Mouse (Mus musculus) Patski (cell line): Measurements from ENCODE around the gene Gm3755. TPM values are rescaled to one million over a fixed set of nuclear protein-coding genes. Genes with fewer than 3 reads are reported as not detected.
"Not testable (repeated sequence)": the region's sequence is repeated elsewhere in the genome, so short reads cannot be mapped to it uniquely, and the experiment has no call there.

ENCODE experiments used
- ATAC-seq: fragments of 100-300 bp; one replicate; pipeline ENCODE4 v1.8.0; 2021
- CTCF ChIA-PET: fragments of 350-600 bp; sonication (Branson Sonifier 250); formaldehyde crosslinking; loops from one replicate; lab custom pipeline; 2022; ENCODE audit warnings: inconsistent platforms; lab: Charles Lee
- POLR2A ChIA-PET: fragments of 350-600 bp; sonication (Branson Sonifier 250); formaldehyde crosslinking; loops from one replicate; lab custom pipeline; 2022; ENCODE audit warnings: antibody characterized with exemption, inconsistent platforms; lab: Charles Lee
- DNase-seq: peaks from one replicate; pipeline ENCODE4 v3.0.0-alpha.2; 2011; ENCODE audit warnings: low read depth, low spot score
- H3K27me3 ChIP-seq: fragments of 371-371 bp; one replicate; pipeline ENCODE4 v1.5.1; 2021
- in situ Hi-C: fragments of 300-500 bp; cut with MboI; formaldehyde crosslinking; loops from 3 replicates; pipeline ENCODE4 v1.11.1; 2018; ENCODE audit warnings: low pct_unique_long_range_greater_than_20kb, mixed read lengths
- polyA plus RNA-seq: library from polyadenylated mRNA; unstranded; gene quantifications from one replicate; pipeline ENCODE4 v1.2.3, GENCODE M21; 2021

Gm3755 gene
- not detected for polyA plus RNA-seq

GRCm38 (mm10) chr14:7450817-7451216 lies at the start of gene Gm3755:
Gene Gm3755 (minus strand): TSS chr14:7450917.
- in situ Hi-C loops = not testable (repeated sequence)

DNA sequence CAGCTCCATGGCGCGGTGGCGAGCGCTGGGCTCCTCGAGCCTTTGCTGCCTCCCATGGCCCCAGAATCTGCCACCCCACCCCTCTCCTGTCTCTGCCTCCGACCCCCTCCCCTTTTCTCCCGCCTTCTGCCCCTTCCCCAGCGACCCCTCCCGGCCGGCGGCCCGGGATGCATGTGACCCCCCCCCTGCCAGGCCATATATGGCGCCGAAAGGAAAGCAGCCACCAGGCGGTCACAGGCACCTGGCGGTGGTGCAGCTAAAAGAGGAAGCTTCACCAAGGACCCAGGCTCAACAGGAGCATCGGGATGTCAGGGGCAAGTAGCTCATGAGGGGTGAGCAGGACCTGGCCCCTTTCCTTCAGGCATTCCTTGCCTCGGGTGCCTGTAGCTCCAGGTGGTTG lies 38.0 kb upstream of the Gm3755 start:
- in situ Hi-C loops, CTCF ChIA-PET, POLR2A ChIA-PET, DNase-seq, ATAC-seq, H3K27me3 ChIP-seq: not testable (repeated sequence)

More at GRCm38 (mm10) chr14:7450817-7451216, at the start of gene Gm3755:
- ATAC-seq, CTCF ChIA-PET, POLR2A ChIA-PET, H3K27me3 ChIP-seq, DNase-seq: not testable (repeated sequence)

DNA sequence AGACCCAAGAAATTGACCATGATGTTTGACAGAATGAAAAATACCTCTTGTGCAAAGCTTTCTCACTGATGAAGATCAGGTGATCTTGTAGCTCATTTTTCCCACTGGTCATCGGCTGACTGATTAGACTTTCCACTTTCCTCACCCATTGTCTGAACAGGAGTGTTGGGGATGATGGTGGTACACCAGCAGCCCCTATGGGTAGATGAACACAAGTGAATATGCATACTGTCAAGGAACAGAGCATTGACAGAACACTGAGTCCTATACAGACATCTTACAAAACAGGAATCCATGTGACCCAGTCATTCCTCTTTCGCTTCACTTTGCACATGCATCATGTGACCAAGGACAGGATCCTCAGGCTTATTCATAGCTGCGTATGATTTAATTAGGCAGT lies 32.9 kb upstream of the Gm3755 start, which contains the start of gene Gm3752:
Gm3752 (minus strand) TSS at position 101 of the 400 bp plus-strand sequence.
- in situ Hi-C loops, POLR2A ChIA-PET: not testable (repeated sequence)

DNA sequence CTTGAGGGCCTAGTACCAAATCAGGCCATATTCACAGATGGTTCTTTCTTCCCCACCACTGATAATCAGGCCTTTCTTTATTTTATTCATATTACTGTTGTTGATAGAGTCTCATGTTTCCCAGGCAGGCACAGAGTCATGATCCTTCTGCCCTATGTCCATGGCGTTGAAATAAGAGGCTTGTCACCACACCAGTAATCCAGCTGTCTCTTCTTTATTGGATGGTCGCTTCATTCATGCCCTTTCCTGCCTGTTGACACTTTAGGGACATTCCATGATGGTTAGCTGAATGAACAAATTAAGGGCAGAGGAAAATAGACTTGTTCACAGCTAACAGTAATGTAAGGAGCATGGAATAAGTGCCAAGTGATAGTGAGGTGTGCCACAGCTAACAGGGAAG lies 28.2 kb downstream of the Gm3755 start:
- POLR2A ChIA-PET, CTCF ChIA-PET, in situ Hi-C loops, DNase-seq, ATAC-seq, H3K27me3 ChIP-seq: not testable (repeated sequence)

More for the DNA sequence above, 32.9 kb upstream of the Gm3755 start, which contains the start of gene Gm3752:
- DNase-seq, ATAC-seq, CTCF ChIA-PET, H3K27me3 ChIP-seq: not testable (repeated sequence)

Other genes starting within 250 kb of the Gm3755 start
- not detected for gene Gm3727, start 186.2 kb downstream of the Gm3755 start, polyA plus RNA-seq
- not detected for gene Gm3739, start 135.9 kb downstream of the Gm3755 start, polyA plus RNA-seq
- not detected for gene Gm5797, start 118.5 kb downstream of the Gm3755 start, polyA plus RNA-seq
- not detected for gene Gm8374, start 85.8 kb downstream of the Gm3755 start, polyA plus RNA-seq
- gene Gm3752, start 32.8 kb upstream of the Gm3755 start, polyA plus RNA-seq = not detected
- not detected for gene Gm3558, start 117.6 kb upstream of the Gm3755 start, polyA plus RNA-seq
- gene Gm10338, start 144.7 kb upstream of the Gm3755 start, polyA plus RNA-seq = not detected
- gene Gm10128, start 193.1 kb upstream of the Gm3755 start, polyA plus RNA-seq = not detected